Mouse (Mus musculus) inflammation-experienced regulatory T-cells, adult 6 months (primary cell): Measurements from ENCODE around the gene Tomt. TPM values are rescaled to one million over a fixed set of nuclear protein-coding genes. Genes with fewer than 3 reads are reported as not detected.
A peak's percentile ranks its signal among the peaks of the same experiment; 100 is the strongest.

ENCODE experiments used
- ATAC-seq: one replicate; pipeline ENCODE4 v1.8.0; 2017
- polyA plus RNA-seq, 3 experiments: library from polyadenylated mRNA; unstranded; fragments of 100-300 nt; shearing (Covaris generic); gene quantifications; one replicate each; pipeline ENCODE4 v1.2.1; 2017

Gene Tomt
- polyA plus RNA-seq, 3 experiments from 2014 or later, result 0.26 to 0.83 TPM; not detected in 1

DNA sequence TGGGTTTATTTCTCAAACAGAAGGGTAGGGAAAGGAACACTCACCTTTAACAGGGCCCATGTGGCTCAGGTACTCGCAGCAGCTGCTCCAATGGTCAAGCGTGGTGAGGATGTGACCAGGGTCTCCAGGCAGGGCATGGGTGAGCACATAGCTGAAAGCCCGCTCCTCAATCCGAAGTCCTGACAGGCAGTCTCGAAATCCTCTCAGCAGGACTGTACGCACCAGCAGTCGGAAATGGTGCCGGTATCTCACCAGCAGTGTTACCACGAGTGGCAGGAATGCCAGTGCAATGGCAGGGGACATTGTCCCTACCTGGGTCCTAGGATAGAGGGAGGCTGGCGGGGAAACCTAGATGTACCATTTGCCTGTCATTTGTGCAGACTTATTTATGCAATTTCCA, 4.2 kb downstream of the Tomt start:
- no peak for ATAC-seq

DNA sequence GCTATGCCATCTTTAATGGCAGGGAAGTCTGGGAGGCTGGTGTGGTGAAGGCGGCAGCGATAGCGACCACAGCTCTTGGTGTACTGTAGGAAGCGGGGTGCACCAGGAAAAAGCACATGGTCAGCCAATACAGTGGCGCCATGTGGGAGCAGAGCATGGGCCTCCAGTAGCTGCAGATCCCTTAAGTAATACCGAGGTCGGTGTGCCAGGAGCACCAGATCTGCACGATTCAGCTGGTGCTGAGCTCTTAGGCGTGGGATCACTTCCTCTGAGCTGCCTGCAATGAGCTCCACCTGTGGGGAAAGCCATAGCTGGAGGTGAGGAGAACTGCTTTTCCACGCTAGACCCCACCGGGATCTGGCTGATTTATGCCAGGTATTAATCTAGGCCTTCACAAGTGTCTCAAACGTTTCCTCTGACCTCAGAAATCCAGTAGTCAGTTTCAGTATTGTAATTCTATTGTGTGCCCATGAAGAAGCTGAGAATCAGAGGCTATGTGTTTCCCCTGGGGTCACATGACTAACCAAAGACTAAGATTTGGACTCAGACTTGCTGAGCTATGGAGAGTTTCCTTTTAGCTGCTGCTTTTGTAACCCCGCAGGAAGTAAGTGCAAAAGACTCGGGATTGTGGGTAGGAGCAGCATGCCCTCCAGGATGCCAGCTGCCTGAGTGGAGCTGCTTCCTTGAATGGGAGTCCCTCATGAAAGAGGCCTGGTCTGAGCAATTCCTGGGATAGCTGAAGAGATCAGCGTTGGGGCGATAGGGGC, 5.6 kb downstream of the Tomt start:
- ATAC-seq, result no peak

DNA sequence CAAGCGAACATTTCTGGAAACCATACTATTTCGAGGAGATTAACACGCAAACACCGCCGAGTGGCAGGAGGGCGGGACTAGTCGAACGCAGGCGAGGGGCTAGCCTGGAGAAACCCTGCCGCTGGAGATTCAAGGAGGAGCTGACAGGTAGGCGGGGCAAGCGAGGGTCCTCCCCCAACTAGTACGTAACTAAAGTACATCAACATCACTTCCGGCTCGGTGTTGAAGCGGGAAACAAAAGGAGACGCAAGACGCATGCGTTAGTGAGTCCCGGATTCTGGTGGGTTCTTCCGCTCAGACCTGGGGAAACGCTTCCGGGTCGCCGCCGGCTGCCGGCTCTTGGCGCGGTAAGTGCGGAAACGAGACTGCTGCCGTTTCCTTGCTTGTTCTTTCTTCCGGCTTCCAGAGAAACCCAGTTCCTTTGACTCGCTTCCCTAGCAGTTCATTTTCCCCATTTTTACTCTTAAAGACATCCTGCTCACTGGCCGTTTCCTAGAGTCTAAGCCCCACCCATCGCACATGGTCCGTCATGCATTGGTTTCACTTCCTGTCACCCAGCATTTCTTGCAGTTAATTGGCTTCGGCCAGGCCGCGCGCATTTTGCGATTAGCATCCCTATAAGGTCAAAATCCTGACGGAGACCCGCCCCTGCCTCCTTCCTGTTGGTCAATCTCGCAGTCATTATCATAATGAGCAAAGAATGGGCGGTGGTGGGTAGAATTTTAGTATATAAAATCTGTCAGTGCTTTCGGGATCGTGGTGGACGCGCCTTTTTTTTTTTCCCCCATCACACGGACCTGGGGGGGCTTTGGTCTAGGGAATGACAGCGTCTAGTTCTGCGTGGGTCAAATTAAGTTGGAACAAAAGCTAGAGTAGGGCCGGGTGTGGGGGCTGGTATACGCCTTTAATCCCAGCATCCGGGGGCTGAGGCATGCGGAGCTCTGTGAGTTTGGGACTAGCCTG, 9.8 kb downstream of the Tomt start:
- ATAC-seq, result peak; percentile 90

DNA sequence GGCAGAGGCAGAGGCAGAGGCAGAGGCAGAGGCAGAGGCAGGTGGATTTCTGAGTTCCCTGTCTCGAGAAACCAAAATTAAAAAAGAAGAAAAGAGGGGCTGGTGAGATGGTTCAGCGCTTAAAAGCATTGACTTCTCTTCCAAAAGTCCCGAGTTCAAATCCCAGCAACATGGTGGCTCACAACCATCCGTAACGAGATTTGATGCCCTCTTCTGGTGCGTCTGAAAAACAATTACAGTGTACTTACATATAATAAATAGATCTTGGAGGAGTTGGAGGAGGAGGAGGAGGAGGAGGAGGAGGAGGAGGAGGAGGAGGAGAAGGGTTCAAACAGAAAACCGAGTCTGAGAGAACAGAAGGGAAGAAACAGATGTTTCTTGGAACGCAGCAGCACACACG, 10.5 kb downstream of the Tomt start:
- ATAC-seq, result no peak

DNA sequence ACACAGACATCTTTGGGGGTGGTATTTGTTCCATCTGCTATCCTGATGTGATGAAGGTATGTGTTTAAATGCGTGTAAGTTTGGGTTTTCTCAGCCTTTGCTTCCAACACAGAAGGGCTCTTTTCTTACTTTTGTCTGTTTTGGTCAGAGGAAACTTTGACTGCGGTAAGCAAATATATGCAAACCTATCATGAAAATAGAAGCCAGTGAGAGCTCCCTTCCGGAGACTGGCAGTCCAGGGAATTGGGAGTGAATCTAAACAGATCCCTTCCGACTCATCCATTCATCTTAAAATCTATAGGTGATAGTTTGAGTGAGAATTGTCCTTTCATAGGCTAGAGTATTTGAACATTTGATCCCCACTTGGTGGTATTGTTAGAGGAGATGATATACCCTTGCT, 17.7 kb downstream of the Tomt start:
- ATAC-seq, result no peak

DNA sequence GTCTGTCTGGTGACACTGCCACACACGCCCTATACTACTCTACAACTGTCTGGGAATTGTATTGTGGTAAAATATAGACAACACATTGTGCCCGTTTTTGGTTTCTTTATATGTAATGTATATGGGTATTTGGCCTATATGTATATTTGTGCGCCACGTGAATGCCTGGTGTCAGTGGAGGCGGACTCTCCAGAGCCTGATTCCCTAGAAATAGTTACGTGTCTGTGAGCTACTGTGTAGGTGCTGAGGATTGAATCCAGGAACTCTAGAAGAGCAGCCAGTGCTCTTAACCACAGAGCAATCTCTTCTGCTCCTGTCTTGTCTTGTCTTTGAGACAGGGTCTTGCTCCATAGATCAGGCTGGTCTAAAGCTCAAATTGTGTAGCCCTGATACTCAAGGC, 19.9 kb downstream of the Tomt start:
- ATAC-seq, result no peak

DNA sequence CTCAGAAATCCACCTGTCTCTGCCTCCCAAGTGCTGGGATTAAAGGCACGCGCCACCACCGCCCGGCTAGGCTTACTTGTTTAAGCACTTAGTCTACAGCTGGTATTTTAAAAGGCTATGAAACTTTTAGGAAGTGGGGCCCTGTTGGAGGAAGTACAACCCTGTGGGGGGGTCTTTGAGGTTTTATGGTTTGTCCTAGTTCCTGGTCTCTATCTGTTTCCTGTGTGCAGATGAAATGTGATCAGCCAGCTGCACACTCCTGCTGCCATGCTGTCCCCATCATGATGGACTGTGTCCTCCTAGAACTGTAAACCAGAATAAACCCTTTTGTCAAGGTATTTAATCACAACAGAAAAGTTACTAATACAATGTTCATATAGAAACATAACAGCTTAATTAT, 22.0 kb downstream of the Tomt start:
- no peak for ATAC-seq

DNA sequence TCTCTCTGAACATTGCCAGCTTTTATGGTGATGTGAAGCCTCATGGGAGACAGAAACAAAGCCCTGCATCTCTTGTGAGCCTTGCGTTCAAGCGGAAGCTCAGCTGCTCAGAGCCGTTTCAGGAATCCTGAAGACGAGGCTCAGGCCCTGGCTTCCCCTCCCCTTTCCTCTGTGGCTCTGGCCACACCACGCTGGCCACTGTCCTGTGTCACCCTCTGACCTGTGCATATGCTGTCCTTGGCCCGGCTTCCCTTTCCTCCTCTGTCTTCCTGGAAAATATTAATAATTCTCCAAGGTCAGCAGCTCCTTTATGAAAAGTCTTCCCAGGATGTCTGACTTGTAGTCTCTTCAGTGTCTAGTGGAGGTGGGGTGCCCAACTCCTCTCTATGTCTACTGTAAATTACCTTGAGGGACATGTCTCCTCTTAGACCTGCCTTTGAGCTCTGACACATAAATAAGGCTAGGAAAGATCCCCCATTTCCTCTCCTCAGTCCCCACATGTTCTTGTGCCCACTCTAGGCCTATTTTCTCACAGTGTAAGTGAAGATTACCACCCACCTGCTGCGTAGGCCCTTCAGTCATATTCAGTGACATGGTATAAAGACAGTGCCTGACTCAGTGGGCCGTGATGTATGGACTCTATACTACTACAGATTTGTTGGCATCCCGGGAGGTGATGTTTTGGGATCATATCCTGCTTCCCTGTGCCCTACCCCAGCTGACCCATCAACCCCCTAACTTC, 23.6 kb downstream of the Tomt start:
- no peak for ATAC-seq

DNA sequence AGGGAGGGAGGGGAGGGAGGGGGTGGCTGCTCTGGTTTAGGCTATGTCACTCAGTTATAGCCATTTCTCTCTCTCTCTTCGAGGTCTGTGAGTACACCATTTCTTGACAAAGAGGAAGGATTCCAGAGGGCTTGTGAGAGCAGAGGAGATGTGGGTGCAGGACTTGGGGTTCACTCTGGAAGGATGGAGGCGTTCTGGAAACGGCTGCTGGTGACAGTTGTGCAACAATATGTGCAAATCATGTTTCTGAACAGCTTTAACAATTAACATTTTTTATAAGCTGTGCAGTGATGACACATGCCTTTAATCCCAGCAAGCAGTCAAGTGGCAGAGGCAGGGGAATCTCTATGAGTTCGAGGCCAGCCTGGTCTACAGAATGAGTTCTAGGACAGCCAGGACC, 25.3 kb downstream of the Tomt start:
- no peak for ATAC-seq

DNA sequence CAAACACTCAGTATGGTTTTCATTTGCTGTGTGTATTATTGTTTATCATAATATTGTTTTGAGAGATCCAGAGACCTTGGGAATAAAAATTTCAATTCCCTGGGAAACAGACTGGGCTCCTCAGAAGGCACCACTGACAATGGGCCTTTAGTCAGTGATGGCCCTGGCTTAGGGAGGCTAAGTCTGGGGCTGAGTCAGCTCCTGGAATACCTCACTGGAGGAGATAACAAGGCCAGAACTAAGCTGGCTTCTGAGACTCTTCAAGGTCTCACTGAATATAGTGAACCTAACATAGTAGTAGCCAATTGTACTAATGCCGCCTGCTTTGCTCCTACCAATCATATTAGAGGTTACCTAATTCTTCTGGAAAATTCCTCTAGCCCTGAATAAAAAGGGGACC, 30.2 kb downstream of the Tomt start:
- no peak for ATAC-seq

DNA sequence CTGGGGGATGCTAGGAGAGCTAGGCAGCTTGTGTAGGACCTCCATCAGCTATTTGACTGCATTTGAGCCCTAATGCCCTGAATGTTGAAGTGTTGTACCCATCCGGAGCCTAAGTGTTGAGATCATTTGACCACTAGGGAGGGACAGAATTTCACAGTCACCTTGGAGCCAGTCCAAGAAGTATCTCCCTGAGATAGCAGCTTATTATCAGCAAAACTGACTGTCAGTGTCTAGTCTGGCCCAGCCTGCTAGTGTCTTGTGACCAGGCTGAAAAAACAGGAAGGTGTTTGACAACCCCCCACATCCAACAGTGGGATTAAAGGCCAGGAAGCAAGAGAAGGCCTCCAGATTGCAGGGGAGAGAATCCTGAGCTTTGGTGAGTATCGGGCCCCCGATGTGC, 34.9 kb downstream of the Tomt start:
- ATAC-seq, result no peak

DNA sequence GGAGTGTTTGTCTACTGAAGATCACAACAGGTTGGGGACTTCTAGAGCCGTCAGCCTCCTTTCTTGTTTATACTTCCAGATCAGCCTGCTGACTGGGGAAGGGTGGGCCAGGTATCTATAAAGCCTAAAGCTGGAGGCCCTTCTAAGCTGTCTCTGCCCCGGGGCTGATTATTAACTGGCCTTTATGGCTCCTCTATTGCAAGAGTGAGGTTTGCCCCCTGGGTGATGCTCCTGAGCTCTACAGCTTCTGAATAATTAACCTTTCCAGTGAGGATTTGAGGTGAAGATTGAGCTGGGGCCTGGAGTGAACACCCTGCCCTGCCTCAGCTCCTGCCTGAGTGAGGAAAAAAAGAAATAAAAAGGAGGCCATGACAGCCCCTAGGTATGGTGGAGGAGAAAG, 35.5 kb downstream of the Tomt start, which contains the start of gene Folr1:
Gene Folr1 (minus strand): TSS at position 160 of the 400 bp plus-strand sequence.
- ATAC-seq, result no peak

DNA sequence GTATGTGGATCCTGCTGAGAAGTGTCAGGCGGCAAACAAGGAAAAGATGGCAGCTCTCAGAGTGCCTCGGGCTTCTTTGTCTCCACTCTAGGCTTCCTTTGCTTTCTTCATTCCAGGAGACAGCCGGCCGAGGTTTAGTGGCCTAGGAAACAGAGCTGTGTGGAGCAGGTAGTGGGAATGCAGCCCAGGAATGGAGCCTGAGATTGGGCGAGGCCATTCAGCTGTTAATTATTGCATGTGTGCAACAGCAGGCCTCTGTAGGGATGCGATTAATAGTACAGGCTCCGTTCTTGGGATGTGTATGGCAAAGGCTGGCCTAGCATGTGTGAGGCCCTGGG, 37.0 kb downstream of the Tomt start:
- ATAC-seq, result no peak

DNA sequence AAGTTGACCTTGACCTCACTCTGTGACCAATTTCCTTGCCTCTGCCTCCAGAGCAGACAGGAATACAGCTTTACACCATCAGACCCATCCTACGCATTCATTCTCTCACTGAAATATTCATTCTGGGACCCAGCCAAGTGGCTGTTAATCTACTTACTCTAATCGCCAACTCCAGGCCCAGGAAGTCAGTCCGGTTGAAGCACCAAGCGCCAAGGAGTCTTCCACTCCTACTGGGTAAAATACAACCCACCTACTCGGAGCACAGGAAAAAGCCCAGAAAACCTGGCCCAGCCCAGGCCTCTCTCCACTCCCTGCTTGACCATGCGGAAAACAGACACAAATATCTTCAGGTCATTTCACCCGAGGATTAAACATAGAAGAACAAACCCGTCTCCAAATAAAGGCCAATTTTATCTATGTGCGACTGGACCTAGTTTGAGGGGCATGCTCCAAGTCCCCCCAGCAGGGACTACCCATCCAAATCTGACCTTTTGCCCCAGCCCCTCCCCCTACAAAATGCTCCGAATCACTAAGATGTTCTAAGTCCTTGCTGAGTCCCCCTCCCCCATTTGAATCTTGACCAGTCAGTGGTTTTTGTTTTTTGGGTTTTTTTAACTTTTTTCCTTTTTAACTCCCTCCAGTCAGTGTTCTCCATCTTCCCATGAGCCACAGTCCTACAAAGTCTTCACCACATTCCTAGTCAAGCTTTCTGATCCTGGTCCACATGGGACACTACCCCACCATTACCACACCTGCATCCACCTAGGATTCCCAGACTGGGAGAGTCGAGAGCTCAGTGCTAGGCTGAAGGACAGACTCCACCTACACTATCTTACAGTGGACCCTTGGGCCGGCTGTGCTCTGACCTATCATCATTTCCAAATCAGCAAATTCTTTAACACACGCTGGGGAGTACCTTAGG, 37.7 kb downstream of the Tomt start:
- no peak for ATAC-seq

DNA sequence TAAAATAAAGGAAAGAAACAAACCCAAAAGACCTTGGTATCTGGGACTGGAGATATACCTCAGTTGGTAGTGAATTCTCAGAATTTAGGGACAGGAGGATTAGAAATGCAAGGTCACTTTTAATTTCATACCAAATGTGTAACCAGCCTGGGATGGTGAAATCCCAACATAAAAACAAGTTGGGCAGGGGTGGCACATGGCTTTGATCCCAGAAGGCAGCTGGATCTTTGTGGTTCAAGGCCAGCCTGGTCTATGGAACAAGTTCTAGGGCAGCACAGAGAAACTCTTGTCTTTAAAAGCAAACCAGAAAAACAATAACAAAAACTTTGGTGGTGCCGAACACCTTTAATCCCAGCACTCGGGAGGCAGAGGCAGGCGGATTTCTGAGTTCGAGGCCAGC, 38.7 kb downstream of the Tomt start:
- no peak for ATAC-seq

DNA sequence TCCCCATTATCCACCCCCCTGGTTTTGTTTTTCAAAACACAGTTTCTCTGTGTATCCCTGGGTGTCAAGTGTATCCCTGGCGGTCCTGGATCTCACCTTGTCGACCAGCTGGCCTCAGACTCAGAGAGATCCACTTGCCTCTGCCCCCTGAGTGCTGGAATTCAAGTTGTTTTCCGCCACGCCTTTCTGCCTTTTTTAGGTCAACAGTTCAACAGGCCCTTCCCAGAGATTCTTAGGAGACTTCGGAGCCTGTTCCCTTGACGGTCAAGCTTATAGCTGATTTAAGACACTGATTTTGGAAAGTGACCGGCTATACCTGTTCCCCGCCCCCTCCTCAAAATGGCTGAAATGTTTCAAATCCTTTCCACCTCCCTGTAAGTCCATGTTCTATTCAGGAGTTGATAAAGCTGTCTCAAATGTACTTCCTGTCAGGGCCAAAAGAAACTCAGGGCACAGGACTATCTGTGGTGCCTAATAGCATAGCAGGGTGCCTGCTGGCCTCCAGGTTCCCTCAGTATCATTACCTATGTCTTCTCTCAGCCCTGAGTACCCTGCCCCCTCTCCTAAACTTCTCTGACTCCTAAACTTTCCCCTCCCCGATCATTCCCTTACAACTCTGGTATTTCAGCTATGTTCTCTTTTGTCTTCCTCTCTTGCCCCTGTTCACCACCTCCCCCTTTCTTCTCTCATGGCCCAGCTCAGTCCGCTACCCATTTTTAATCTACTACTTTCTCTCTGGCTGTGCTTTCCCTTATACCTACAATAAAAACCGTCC, 39.5 kb downstream of the Tomt start:
- ATAC-seq, result no peak

DNA sequence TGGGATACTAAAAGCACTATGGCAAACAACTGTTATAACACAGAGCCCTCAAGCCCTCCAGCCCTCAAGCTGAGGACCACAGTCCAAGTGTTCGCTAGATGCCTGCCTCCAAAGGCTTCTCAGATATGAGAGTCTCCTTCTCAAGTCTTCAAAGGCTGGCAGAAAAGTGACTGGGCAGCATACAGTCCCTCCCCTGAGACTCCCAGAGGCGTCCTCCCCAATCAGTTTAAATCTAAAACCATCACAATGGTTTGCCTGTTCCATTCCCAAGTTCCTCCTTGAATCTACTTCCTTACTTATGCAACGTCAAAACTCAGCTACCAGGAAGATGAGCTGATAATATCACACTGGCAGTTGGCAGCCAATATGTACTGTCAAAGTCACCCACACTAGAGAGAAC, 42.7 kb downstream of the Tomt start, which contains the start of gene Anapc15:
Gene Anapc15 (plus strand): TSS at position 301 of the 400 bp plus-strand sequence.
- ATAC-seq, result no peak

DNA sequence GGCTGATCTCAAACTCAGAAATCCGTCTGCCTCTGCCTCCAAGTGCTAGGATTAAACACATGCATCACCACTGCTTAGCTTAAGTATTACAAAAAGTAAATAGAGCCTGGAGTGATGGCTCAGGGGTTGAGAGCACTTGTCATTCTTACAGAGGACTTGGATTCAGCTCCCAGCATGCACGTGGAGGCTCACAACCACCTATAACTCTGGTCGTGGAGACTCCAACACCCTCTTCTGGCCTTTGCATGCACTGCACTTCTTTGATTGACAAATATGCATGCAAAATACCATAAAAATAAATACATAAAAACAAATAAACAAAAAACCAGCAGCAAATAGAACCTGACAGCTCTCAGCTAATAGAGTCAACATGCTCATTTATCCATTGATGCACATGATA, 43.9 kb downstream of the Tomt start:
- no peak for ATAC-seq

DNA sequence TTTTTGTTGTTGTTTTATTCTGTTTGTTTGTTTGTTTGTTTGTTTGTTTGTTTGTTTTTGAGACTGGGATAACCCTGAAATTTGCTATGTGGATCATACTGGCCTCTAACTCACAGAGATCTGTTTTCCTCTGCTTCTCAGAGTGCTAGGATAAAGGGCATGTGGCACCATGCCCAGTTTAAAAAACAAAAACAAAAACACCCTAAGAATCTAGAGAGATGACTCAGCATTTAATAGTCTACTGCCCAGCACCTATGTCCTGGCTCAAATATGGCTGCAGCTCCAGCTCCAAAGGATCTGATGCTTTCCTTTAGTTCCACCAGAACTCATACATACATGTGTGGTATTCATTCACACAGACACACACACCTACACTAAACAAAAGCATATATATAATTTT, 45.2 kb downstream of the Tomt start:
- no peak for ATAC-seq

DNA sequence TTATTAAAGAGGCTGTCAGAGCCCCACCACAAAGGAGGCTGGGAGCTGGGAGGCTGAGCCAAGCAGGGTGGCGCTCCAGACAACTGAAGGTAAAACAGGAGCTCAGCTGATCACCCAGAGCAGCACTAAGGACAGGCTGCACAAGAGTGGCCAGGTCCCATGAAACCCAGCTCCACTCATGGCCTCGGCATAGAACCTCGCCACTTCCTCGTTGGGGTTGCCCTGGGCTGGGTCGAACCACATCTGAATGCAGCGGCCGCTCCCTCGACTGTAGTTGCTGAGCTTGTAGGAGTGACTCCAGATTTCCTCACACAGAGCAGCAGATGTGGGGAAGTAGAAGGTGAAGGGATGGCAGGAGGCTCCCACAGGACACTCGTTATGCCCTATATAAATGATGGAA, 47.8 kb downstream of the Tomt start:
- ATAC-seq, result no peak

DNA sequence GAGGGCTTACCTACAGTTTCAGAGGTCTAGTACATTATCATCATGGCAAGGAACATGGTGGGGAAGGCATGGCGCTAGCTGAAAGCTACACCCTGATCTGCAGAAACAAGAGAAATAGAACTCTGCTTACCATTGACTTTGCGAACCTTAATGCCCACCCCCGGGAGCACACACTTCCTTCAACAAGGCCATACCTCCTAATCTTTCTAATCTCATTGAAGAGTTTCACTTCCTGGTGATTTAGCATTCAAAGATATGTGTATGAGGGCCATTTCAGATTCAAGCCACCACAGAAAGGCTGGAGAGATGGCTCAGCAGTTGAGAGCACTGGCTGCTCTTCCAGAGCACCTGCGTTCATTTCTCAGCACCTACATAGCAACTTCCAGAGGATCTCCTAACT, 49.1 kb downstream of the Tomt start, which contains the start of gene Folr2:
Gene Folr2 (minus strand): TSS at position 101 of the 400 bp plus-strand sequence.
- ATAC-seq, result no peak
